Mouse (Mus musculus): ENCODE data around the gene Dnajb8. TPM values are rescaled to one million over a fixed set of nuclear protein-coding genes. Genes with fewer than 3 reads are reported as not detected.

Gene Dnajb8
- total RNA-seq, 1 experiment from 2014 or later = not detected

- peak; percentile 8 for ATAC-seq (replicated peaks; ENCODE audit: low read depth, poor library complexity, severe bottlenecking)
Measured at GRCm38 (mm10) chr6:88198070-88198940, 23.8 kb upstream of the Dnajb8 start.

GRCm38 (mm10) chr6:88199001-88199717 is 22.9 kb upstream of the Dnajb8 start:
- no peak for ATAC-seq (replicated peaks; ENCODE audit: low read depth, poor library complexity, severe bottlenecking)

DNA sequence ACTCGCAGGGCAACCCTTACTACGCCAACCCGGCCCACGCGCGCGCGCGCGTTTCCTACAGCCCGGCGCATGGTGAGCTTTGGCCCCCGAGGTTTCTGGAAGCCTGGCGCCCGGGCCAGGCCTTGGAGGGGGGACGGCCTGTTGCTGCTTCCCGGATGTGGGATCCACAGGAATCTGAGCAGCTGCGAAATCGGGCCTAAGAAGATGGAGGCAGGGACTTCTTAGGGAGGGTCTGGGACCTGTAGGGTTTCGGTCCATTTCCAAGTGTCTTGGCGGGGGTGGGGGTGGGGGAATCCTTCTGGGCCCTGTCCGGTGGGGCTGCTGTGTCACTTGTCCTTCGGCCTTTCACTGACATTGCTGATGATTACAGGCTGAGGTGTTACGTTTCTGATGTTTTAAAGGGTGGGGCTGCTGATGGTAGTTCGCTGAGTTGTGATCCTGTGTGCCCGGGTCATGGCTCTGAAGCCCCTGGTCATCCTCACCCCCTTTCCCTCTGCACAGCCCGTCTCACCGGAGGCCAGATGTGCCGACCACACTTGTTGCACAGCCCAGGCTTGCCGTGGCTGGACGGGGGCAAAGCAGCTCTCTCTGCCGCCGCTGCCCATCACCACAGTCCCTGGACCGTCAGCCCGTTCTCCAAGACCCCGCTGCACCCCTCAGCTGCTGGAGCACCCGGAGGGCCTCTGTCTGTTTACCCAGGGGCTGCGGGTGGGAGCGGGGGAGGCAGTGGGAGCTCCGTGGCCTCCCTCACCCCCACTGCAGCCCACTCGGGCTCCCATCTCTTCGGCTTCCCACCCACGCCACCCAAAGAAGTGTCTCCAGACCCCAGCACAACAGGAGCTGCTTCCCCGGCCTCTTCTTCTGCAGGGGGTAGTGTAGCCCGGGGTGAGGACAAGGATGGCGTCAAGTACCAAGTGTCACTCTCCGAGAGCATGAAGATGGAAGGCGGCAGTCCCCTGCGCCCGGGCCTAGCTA is 22.1 kb upstream of the Dnajb8 start:
- ATAC-seq (replicated peaks; ENCODE audit: low read depth, poor library complexity, severe bottlenecking) = no peak

DNA sequence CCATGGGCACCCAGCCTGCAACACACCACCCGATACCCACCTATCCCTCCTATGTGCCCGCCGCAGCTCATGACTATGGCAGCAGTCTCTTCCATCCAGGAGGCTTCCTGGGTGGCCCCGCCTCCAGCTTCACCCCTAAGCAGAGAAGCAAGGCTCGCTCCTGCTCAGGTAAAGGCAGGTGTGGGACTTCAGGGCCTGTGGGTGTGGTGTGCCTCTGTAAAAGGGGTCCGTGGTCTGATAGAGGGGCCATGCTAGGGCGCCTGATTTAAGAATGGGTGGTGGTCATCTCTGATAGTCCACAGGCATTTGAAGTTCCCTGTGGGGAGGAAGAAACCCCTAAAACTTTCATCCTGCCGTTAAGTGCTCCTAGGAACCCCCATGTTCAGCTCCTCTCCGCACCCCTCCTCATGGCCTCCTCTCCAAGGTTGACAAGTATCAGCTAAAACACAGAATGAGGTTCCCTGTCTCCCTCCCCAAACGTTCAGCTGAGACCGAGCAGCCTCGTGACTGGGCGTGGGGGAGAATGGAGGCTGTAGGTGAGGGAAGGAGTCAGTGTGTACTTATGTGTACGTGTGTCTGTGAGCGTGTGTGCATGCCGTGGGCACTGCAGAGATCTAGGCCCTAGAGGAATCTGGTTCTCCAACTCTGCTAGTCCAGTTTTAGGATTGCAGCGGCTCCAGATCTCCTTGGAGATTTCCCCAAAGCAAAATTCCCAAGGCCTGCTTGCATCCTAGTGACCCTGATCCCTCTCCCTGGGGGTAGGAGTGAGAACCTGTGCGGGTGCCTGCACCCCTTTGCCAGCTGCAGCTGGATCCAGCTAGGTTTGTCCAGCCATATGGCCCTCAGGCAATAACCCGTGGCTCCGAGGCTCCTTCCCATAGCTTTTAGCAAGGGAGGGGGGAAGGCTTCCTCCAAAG is 21.1 kb upstream of the Dnajb8 start:
- ATAC-seq (replicated peaks; ENCODE audit: low read depth, poor library complexity, severe bottlenecking) = no peak

DNA sequence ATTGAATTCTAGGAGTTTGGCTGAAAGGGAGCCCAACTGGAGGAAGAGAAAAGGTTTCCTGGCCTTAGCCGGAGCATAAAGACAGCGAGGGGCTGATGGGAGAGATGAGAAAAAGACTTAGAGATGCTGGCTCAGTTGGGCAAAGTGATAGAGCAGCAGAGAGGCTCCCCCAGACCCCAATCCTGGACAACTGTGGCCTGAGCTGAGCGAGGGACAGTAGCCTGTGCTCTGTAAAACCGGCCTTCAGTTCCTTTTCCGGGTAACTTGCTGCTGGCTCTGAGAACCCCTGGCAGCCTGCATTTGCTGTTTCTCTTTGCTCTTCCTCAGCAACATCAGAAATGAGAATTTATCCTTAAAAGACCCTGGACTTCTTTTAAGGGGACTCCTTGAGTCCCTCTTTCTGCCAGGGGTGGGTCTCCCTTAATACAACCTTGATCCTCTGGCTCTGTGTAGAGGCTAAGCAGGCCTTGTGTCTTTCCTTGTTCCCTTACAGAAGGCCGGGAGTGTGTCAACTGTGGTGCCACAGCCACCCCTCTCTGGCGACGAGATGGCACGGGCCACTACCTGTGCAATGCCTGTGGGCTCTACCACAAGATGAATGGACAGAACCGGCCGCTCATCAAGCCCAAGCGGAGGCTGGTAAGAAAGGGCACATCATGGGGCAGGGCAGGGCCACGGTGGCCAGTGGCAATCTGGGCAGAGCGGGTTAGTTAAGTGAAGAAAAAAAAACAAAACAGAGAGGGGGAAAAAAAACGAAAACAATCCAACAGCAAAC is 20.0 kb upstream of the Dnajb8 start:
- ATAC-seq (replicated peaks; ENCODE audit: low read depth, poor library complexity, severe bottlenecking) = no peak

- peak; percentile 46 for ATAC-seq (replicated peaks; ENCODE audit: low read depth, poor library complexity, severe bottlenecking)
Measured at GRCm38 (mm10) chr6:88202921-88203690, 19.0 kb upstream of the Dnajb8 start.

GRCm38 (mm10) chr6:88203791-88204405 is 18.2 kb upstream of the Dnajb8 start:
- ATAC-seq (replicated peaks; ENCODE audit: low read depth, poor library complexity, severe bottlenecking) = no peak

DNA sequence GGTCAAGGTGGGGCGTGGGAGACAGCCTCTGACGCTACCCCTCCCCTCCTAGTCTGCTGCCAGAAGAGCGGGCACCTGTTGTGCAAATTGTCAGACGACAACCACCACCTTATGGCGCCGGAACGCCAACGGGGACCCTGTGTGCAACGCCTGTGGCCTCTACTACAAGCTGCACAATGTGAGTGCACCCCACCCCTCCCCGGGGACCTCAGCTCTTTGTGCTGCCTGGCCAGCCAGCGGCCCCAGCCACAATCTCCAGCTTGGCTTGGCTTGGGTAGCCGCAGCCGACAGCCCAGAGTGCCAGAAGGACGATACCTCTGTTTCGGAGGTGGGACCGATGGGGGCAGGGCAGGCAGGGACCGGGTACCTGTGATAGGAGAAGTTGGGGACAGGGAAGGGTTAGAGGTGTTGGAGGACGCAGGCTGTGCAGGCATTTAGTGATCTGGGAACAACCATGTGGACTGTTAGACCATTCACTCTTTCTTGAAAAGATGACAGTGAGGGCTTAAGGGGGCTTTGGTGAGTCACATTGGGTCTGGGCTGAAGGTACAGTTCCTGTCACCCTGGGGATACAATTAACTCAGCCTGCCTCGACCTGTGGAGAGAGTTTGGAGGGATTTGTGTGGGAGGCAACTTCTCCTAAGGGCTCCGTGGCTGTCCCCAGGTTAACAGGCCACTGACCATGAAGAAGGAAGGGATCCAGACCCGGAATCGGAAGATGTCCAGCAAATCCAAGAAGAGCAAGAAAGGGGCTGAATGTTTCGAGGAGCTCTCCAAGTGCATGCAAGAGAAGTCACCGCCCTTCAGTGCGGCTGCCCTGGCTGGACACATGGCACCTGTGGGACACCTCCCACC is 17.3 kb upstream of the Dnajb8 start:
- no peak for ATAC-seq (replicated peaks; ENCODE audit: low read depth, poor library complexity, severe bottlenecking)

- ATAC-seq (replicated peaks; ENCODE audit: low read depth, poor library complexity, severe bottlenecking) = no peak
Measured at GRCm38 (mm10) chr6:88205386-88205700, 16.7 kb upstream of the Dnajb8 start.

DNA sequence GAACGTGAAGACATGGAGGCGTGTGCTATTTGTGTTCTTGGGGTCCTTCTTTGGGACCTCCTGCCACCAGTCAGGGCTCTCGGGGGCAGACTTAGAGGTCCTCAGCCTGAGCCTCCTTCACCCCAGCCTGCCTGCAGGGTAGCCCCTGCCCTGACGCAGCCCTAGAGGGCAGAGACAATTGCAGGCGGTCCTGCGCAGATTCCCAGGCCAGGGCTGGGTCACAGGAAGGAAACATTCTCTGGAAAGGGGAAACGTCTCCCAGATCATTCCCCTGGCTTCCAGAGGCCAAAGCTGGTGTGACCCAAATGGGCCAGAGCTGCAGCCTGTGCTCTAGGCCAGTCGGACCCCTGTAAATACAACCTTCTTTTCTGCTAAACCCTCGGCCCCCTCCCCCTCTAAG is 16.1 kb upstream of the Dnajb8 start:
- ATAC-seq (replicated peaks; ENCODE audit: low read depth, poor library complexity, severe bottlenecking) = no peak

DNA sequence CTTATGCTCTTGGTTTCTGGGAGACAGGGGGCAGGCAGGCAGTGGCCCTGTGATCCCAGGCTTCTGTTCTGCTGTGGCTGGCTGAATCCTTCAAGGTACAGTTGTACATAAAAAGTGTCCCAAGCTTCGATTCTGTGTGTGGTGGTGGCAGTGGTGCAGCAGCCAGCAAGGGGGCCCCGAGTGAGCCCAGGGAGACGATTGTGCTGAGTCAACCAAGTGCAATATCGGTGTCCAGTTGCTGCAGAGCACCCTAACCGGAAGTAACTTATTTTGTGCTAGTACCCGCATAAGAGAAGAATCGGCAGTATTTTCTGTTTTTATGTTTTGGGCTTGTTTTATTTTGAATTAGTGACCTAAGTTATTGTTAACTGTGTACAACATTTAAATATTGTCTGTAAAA is 15.5 kb upstream of the Dnajb8 start:
- ATAC-seq (replicated peaks; ENCODE audit: low read depth, poor library complexity, severe bottlenecking) = no peak

DNA sequence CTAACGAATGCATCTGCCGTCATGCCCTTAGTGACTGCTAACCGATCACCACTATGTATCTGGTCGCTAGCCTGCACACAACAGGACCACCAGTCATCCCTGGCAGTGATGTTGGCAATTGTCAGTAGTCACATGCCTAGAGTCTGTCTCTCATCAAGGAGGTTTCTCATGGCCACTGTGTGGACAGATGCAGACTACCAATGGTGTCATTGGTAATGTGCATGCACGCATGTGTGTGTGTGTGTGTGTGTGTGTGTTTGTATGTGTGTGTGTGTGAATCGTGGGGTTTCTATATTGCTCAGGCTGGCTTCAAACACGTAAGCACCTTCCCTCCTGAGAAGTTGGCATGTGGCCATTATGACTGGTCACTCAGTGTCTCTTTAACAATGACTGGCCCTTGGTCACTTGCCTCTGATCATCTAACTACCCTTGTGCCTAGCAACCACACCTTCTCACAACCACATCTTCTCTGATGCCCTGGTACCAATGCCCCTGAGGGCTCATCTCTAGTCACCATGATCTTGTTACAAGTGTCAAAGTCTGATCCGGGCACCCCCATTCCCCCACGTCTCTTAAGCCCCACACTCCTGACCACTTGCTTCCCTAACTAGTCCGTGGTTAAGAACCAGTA is 14.6 kb upstream of the Dnajb8 start:
- ATAC-seq (replicated peaks; ENCODE audit: low read depth, poor library complexity, severe bottlenecking) = no peak

GRCm38 (mm10) chr6:88208321-88208720 is 13.7 kb upstream of the Dnajb8 start:
- ATAC-seq (replicated peaks; ENCODE audit: low read depth, poor library complexity, severe bottlenecking) = no peak

GRCm38 (mm10) chr6:88209453-88209852 is 12.6 kb upstream of the Dnajb8 start:
- ATAC-seq (replicated peaks; ENCODE audit: low read depth, poor library complexity, severe bottlenecking) = no peak

- ATAC-seq (replicated peaks; ENCODE audit: low read depth, poor library complexity, severe bottlenecking) = no peak
Measured at GRCm38 (mm10) chr6:88210182-88210581, 11.9 kb upstream of the Dnajb8 start.

DNA sequence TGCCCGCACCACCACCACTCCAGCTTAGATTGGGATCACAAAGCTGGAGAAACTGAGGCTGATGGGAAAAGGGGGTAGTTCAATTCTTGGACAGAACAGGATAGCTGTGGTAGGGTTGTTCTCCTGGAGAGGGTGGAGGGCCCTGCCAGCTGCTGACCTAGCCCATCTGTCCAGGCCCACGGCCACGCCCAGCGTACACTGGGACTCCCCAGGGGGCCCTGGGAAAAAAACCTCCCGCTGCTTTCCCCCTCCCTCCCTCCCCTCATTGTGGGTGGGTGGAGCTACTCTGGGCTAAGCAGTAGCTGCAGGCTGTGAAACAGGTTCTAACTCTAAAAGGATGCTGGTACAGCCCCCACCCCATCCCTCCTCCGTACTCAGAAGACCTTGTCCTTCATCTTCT is 6.3 kb upstream of the Dnajb8 start:
- no peak for ATAC-seq (replicated peaks; ENCODE audit: low read depth, poor library complexity, severe bottlenecking)
